Mouse (Mus musculus) midbrain, embryonic 12.5 days (tissue): ENCODE results near the gene Osbpl2. TPM values are rescaled to one million over a fixed set of nuclear protein-coding genes. Genes with fewer than 3 reads are reported as not detected.
A peak's percentile ranks its signal among the peaks of the same experiment; 100 is the strongest.

Source experiments
- ATAC-seq: fragments of 200-750 bp; cut with Nextera tagmentation; 2 replicates; pipeline ENCODE4 v1.8.0; 2017; ENCODE audit warnings: low read depth, moderate TSS enrichment, moderate library complexity; ENCODE audit not compliant: low FRiP score
- H3K27ac ChIP-seq: fragments of 300-500 bp; sonication (generic); replicated peaks from 2 replicates; pipeline ENCODE4 v1.5.1; 2016; ENCODE audit warnings: mild to moderate bottlenecking
- H3K27me3 ChIP-seq: fragments of 300-500 bp; sonication (generic); 2 replicates; pipeline ENCODE4 v1.6.1; 2016; ENCODE audit warnings: mild to moderate bottlenecking
- H3K36me3 ChIP-seq: fragments of 300-500 bp; sonication (generic); 2 replicates; pipeline ENCODE4 v1.6.1; 2016
- H3K4me1 ChIP-seq: fragments of 300-500 bp; sonication (generic); 2 replicates; pipeline ENCODE4 v1.6.1; 2016
- H3K4me2 ChIP-seq: fragments of 300-500 bp; sonication (generic); replicated peaks from 2 replicates; pipeline ENCODE4 v1.6.1; 2016; ENCODE audit warnings: mild to moderate bottlenecking, moderate library complexity
- H3K4me3 ChIP-seq: fragments of 300-500 bp; sonication (generic); 2 replicates; pipeline ENCODE4 v1.5.1; 2016; ENCODE audit warnings: mild to moderate bottlenecking
- H3K9ac ChIP-seq: fragments of 300-500 bp; sonication (generic); replicated peaks from 2 replicates; pipeline ENCODE4 v1.6.1; 2016; ENCODE audit warnings: mild to moderate bottlenecking, moderate library complexity
- H3K9me3 ChIP-seq: fragments of 300-500 bp; sonication (generic); 2 replicates; pipeline ENCODE4 v1.6.1; 2016; ENCODE audit warnings: mild to moderate bottlenecking
- WGBS: fragments of 180-500 bp; shearing (Covaris S2); methylation state at CpG from one replicate; pipeline ENCODE4 v1.1.7; 2016; 5-methylcytosine and 5-hydroxymethylcytosine counted together
- polyA plus RNA-seq: library from polyadenylated mRNA; unstranded; fragments of >200 nt; fragmentation: Nextera tagmentation; extraction: Ambion mirVana; gene quantifications from 2 replicates; pipeline ENCODE4 v1.2.1, GENCODE M21; 2016

The Osbpl2 gene
- polyA plus RNA-seq, 1 experiment from 2014 or later, result 52.8 TPM

GRCm38 (mm10) chr2:180087472-180087871 lies 31.6 kb upstream of the Osbpl2 start:
- WGBS, result 92% methylated on average over 4 of the region's 4 CpGs
- no peak overlapping the region for H3K4me3 ChIP-seq
- H3K4me2 ChIP-seq, result no peak overlapping the region
- no peak for ATAC-seq
- no peak overlapping the region for H3K9ac ChIP-seq
- H3K9me3 ChIP-seq, result no peaks in the 10 kb centered on the region
- no peaks in the 10 kb centered on the region for H3K27me3 ChIP-seq
- no peak overlapping the region for H3K27ac ChIP-seq
- peaks cover 35% of the 10 kb centered on the region for H3K36me3 ChIP-seq
- H3K4me1 ChIP-seq, result peaks cover 6% of the 10 kb centered on the region; the same call in 1 of the 2 replicates

GRCm38 (mm10) chr2:180090285-180090684 lies 28.8 kb upstream of the Osbpl2 start:
- Histone ChIP-seq H3K4me1 (peaks cover 7% of the 10 kb centered on the region; the same call in 1 of the 2 replicates), H3K9ac (no peak overlapping the region), H3K27ac (no peak overlapping the region), H3K27me3 (0 out of 2 replicates have a peak, but pooled peaks cover under 1% of the 10 kb centered on the region), H3K36me3 (peaks cover 12% of the 10 kb centered on the region), H3K4me2 (no peak overlapping the region), H3K9me3 (no peaks in the 10 kb centered on the region), H3K4me3 (no peak overlapping the region)
- ATAC-seq, result no peak
- WGBS, result 71% methylated on average over 11 of the region's 11 CpGs

GRCm38 (mm10) chr2:180095711-180096110 lies 23.4 kb upstream of the Osbpl2 start:
- Histone ChIP-seq H3K9ac (no peak overlapping the region), H3K36me3 (no peaks in the 10 kb centered on the region), H3K4me2 (no peak overlapping the region), H3K9me3 (no peaks in the 10 kb centered on the region), H3K27ac (no peak overlapping the region), H3K4me1 (peaks cover 19% of the 10 kb centered on the region), H3K27me3 (peaks cover 46% of the 10 kb centered on the region), H3K4me3 (no peak overlapping the region)
- ATAC-seq, result peak; percentile 32; the same call in 1 of the 2 replicates
- WGBS, result 27% methylated on average over 5 of the region's 5 CpGs

GRCm38 (mm10) chr2:180097585-180097984 lies 21.5 kb upstream of the Osbpl2 start:
- Histone ChIP-seq H3K36me3 (no peaks in the 10 kb centered on the region), H3K4me2 (no peak overlapping the region), H3K4me1 (peaks cover 22% of the 10 kb centered on the region), H3K27me3 (peaks cover 65% of the 10 kb centered on the region), H3K27ac (no peak overlapping the region; the same call in 1 of the 2 replicates), H3K9me3 (no peaks in the 10 kb centered on the region), H3K9ac (no peak overlapping the region; the same call in 1 of the 2 replicates), H3K4me3 (no peak overlapping the region)
- 54% methylated on average over 3 of the region's 3 CpGs for WGBS
- ATAC-seq, result no peak

- Histone ChIP-seq H3K36me3 (no peaks in the 10 kb centered on the region), H3K9me3 (no peaks in the 10 kb centered on the region), H3K4me3 (no peak overlapping the region), H3K4me1 (peaks cover 28% of the 10 kb centered on the region), H3K27ac (no peak overlapping the region; the same call in 1 of the 2 replicates), H3K4me2 (no peak overlapping the region), H3K9ac (no peak overlapping the region), H3K27me3 (peaks cover 71% of the 10 kb centered on the region)
- WGBS, result 36% methylated on average over 5 of the region's 5 CpGs
- ATAC-seq, result no peak
These were observed 20.9 kb upstream of the Osbpl2 start for GRCm38 (mm10) chr2:180098167-180098566.

GRCm38 (mm10) chr2:180099529-180099928 lies 19.6 kb upstream of the Osbpl2 start:
- no peak for ATAC-seq
- no peak overlapping the region for H3K9ac ChIP-seq
- H3K27ac ChIP-seq, result no peak overlapping the region
- H3K27me3 ChIP-seq, result peaks cover 84% of the 10 kb centered on the region
- no peaks in the 10 kb centered on the region for H3K9me3 ChIP-seq
- H3K4me3 ChIP-seq, result no peak overlapping the region
- H3K36me3 ChIP-seq, result no peaks in the 10 kb centered on the region
- H3K4me2 ChIP-seq, result peak overlapping the region; percentile 20; the same call in 1 of the 2 replicates
- 12% methylated on average over 15 of the region's 15 CpGs for WGBS
- H3K4me1 ChIP-seq, result peaks cover 41% of the 10 kb centered on the region

- H3K27ac ChIP-seq, result peak overlapping the region; percentile 40; the same call in 1 of the 2 replicates
- peaks cover 83% of the 10 kb centered on the region for H3K27me3 ChIP-seq
- H3K4me2 ChIP-seq, result peak overlapping the region; percentile 83
- no peaks in the 10 kb centered on the region for H3K9me3 ChIP-seq
- ATAC-seq, result peak; percentile 11; the same call in 1 of the 2 replicates
- peaks cover 44% of the 10 kb centered on the region for H3K4me1 ChIP-seq
- no peaks in the 10 kb centered on the region for H3K36me3 ChIP-seq
- under 1% methylated on average over 52 of the region's 57 CpGs for WGBS
- peak overlapping the region; percentile 65 for H3K9ac ChIP-seq
- peak overlapping the region; percentile 60 for H3K4me3 ChIP-seq
These were observed 15.7 kb upstream of the Osbpl2 start for GRCm38 (mm10) chr2:180103151-180103977.

GRCm38 (mm10) chr2:180103978-180104658 lies 15.0 kb upstream of the Osbpl2 start, which contains the start of gene Hrh3:
Hrh3 (minus strand) TSS chr2:180104488.
- Histone ChIP-seq H3K4me2 (peak within 1 kb of the TSS; percentile 83), H3K27me3 (peaks cover 76% of the 10 kb centered on the region), H3K9ac (peak within 1 kb of the TSS; percentile 65), H3K4me3 (peak within 1 kb of the TSS; percentile 60), H3K36me3 (no peaks in the 10 kb centered on the region), H3K9me3 (no peaks in the 10 kb centered on the region), H3K27ac (peak within 1 kb of the TSS; percentile 40; the same call in 1 of the 2 replicates), H3K4me1 (peaks cover 44% of the 10 kb centered on the region)
- ATAC-seq, result peak; percentile 79
- WGBS, result under 1% methylated on average over 67 of the region's 87 CpGs

GRCm38 (mm10) chr2:180104659-180105377 lies 14.3 kb upstream of the Osbpl2 start:
- H3K4me3 ChIP-seq, result peak overlapping the region; percentile 60
- peaks cover 69% of the 10 kb centered on the region for H3K27me3 ChIP-seq
- 7% methylated on average over 24 of the region's 24 CpGs for whole genome bisulfite sequencing
- no peaks in the 10 kb centered on the region for H3K36me3 ChIP-seq
- H3K9me3 ChIP-seq, result no peaks in the 10 kb centered on the region
- no peak; the same call in 1 of the 2 replicates for ATAC-seq
- no peak overlapping the region for H3K27ac ChIP-seq
- peak overlapping the region; percentile 65; the same call in 1 of the 2 replicates for H3K9ac ChIP-seq
- H3K4me1 ChIP-seq, result peaks cover 38% of the 10 kb centered on the region
- H3K4me2 ChIP-seq, result peak overlapping the region; percentile 83

GRCm38 (mm10) chr2:180105441-180106190 lies 13.5 kb upstream of the Osbpl2 start:
- Histone ChIP-seq H3K9ac (no peak overlapping the region), H3K36me3 (no peaks in the 10 kb centered on the region), H3K27ac (no peak overlapping the region), H3K4me2 (peak overlapping the region; percentile 9; the same call in 1 of the 2 replicates), H3K27me3 (peaks cover 63% of the 10 kb centered on the region), H3K4me3 (no peak overlapping the region), H3K4me1 (peaks cover 34% of the 10 kb centered on the region), H3K9me3 (no peaks in the 10 kb centered on the region)
- WGBS, result 24% methylated on average over 8 of the region's 8 CpGs
- ATAC-seq, result no peak

GRCm38 (mm10) chr2:180107081-180107480 lies 12.0 kb upstream of the Osbpl2 start:
- peaks cover 51% of the 10 kb centered on the region for H3K27me3 ChIP-seq

More at GRCm38 (mm10) chr2:180107081-180107480, 12.0 kb upstream of the Osbpl2 start:
- Histone ChIP-seq H3K27ac (no peak overlapping the region), H3K9me3 (no peaks in the 10 kb centered on the region), H3K36me3 (no peaks in the 10 kb centered on the region), H3K9ac (no peak overlapping the region), H3K4me2 (no peak overlapping the region), H3K4me3 (no peak overlapping the region), H3K4me1 (peaks cover 34% of the 10 kb centered on the region)
- ATAC-seq, result no peak
- 67% methylated on average over 4 of the region's 4 CpGs for WGBS
